Mouse (Mus musculus) gastrocnemius, adult 18-20 months (tissue): ENCODE data around the gene Chst3. TPM values are rescaled to one million over a fixed set of nuclear protein-coding genes. Genes with fewer than 3 reads are reported as not detected.
"Not testable (repeated sequence)": the region's sequence is repeated elsewhere in the genome, so short reads cannot be mapped to it uniquely, and the experiment has no call there.

ENCODE experiments used
- DNase-seq: peaks from one replicate; pipeline ENCODE4 v3.0.0; 2021; ENCODE audit warnings: low spot score
- total RNA-seq, 2 experiments: library from RNA; stranded (reverse); gene quantifications; 2 replicates each; pipeline ENCODE4 v1.2.3; 2021

The Chst3 gene
- total RNA-seq, 2 experiments from 2014 or later: 0.27 to 0.40 TPM

DNA sequence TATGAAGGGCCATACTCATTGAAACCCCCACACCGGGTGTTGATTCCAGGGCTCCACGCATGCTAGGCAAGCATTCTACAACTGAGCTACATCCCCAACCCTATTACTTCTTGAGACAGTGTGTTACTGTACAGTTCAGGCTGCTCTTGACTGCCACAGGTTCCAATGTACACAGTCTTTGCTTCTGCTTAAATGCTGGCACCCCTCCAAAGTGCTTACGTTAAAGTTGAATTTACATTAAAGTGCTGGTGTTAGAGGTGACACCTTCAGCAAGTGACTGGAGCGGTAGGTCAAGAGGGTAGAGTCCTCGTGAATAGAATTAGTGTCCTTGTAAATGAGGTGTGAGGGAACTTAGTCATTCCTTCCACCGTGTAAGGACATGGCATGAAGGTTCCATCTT lies 19.7 kb downstream of the Chst3 start:
- DNase-seq: no peak

DNA sequence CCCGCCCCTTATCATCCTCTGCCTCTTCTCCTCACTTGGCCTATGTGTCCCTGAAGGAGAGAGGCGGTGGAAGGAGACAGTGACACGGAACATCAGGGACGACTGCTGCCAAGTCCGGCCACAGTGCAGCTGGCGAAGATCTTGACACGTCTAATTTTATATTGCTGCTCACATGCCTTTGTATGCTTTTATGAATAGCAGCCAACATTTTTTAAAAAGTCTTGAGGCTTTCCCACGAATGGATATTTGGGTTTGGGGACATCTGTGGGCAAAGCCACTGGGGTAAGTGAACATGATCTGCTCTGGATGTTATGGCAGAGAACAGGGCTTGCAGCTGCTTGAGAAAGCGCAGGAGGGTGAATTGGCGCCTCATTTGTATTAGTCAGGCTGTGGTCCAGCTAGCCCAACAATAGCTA lies 21.6 kb downstream of the Chst3 start:
- no peak for DNase-seq

DNA sequence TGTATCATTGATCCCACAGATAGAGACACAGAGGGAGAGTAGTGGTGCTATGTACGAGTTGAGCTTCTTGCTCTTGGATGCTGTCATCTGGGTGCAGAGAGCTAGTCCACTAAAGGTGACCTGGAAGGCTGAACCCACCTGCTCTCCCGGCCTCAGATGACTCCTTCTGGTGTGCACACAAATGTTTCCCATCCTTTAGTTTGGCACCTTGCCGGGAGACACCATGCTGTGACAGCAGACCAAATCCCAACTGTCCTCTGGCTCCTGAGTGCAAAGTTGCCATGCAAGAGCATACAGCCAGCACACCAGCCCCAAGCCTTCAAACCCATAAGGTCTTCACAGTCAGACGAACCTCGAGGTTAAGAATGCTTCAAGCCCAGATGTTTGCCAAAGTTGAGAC lies 22.1 kb downstream of the Chst3 start:
- DNase-seq: no peak

DNA sequence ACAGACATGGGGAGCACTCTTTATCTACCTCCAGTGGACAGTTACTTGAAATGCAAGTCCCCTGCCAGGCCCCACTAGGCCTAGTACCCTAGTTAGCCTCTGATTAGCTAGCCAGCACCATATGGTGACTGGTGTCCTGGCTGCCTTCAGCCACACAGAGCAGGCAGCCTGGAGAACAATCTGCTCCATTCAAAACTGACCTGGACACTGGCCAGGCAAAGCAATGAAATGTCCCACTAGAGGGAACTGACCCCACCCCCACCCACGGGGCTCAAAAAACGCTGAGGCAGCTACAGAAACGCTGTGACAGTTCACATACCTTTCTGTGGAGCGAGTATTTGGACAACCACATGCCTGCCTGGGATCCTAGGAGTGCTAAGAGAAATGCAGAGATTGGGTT lies 24.0 kb downstream of the Chst3 start:
- no peak for DNase-seq

DNA sequence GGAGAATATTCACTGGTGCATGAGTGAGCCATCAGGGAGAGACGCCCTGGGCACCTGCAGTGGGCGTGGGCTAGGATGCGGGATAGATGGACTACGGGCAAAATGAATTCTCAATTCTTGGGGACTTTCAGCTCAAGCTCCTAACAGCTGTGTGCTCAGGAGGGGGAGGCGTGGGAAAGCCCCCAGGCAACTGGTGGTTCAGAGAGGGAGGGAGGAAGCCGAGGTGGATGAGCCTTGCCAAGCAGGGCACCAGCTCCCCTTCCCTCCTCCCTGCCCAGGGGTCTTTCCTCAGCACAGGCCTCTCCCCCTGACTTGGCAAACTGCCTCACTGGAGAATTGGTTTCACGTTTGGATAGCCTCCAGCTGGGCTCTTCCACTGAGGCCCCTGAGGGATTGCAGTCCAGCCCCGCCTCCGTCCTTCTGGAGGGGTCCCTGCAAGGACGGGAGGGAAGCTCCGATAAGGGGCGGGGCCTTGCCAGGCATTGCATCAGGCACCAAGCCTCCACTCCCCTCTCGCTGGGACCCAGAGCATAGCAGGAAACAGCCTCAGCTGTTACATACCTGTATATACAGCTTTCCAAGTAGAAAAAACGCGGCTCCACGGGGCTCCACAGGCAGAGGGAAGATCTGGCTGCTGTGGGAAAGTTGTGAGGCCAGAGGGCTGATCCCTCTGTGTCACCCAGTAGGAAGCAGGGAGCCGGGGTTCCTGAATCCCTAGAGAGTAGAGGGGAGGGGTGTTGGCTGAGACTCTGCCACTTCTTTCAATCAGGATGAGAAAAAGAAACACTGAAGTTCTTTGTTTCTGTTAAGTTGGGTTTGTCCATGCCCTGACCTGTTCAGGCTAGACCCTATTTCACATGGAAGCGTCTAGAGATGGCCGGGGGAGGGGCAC lies 25.3 kb downstream of the Chst3 start:
- DNase-seq: no peak

DNA sequence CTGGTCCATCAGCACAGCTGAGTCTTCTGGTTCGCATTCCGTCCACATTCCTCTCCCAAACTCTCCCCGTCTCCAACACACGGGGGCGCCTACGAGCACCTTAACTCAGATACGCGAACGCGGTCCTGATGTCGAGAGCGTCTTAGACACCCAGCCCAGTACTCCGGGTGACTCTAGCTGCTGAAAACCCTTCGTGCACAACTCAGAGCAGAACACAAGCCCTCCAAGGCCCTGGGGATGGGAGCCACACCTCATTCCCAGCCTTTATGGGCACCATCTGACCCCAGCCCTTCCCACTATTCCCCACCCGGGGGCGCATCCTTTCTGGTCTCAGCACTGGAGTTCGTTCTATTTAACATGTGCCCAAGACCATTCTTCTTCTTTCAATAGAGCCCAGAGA lies 27.3 kb downstream of the Chst3 start:
- DNase-seq: peak; percentile 80

DNA sequence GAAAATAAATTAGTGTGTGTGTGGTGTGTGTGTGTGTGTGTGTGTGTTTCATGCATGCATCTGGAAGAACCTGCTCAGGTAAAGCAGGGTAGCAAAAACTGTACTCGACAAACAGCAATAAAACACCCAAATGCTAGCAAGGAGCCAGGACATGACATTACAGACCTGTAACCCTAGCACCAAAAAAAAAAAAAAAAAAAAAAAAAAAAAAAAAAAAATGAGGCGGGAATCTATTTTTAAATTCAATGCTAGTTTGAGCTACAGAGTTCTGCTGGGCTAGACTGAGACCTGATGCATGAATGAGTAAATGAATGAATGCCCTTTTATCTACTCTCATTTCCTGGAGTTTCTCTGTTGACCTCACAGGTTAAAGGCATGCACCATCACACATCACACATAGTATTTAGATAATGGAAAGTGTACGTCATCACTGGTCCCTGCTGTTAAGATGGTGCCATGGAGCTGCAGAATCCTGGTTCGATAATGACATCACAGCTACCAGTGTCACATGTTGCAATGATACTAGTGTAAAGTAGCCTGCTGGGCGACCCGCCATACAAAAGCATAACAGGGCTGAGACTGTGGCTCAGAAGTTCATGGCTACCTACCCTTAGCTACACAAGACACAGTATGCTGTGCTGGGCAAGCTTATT lies 29.4 kb downstream of the Chst3 start:
- DNase-seq: no peak

DNA sequence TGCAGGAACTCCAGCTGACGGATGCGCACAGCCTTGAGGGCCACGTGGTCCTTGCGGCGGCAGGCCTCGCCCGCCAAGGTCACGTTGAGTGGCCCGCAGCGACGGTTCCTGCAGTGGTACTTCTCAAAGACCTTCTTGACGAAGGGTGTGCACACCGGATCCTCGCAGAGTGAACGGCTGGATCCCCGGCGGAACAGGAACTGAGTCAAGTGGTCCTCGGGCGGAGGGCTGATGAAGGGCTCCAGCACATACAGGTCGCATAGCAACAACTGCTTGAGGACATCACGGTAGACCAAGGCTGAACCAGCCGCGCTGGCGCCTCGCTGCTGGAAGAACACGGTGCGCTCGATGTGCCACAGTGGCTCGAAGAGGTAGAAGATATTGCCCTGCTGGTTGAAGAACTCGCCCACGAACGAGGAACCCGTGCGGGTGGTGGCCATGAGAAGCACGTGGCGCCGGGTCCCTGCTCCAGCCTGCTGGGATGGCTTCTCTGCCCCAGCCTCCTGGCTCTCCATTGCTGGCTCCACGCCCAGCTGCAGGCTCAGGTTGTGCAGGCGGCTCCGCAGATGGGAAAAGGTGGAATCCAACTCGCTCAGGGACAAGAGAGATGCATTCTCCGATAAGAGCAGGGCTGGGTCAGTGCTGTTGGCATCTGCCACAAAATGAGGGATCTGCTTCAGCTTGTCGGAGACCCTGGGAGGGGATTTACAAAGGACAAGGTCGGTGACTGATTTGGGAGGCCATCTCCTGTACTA lies 32.7 kb downstream of the Chst3 start:
- no peak for DNase-seq

DNA sequence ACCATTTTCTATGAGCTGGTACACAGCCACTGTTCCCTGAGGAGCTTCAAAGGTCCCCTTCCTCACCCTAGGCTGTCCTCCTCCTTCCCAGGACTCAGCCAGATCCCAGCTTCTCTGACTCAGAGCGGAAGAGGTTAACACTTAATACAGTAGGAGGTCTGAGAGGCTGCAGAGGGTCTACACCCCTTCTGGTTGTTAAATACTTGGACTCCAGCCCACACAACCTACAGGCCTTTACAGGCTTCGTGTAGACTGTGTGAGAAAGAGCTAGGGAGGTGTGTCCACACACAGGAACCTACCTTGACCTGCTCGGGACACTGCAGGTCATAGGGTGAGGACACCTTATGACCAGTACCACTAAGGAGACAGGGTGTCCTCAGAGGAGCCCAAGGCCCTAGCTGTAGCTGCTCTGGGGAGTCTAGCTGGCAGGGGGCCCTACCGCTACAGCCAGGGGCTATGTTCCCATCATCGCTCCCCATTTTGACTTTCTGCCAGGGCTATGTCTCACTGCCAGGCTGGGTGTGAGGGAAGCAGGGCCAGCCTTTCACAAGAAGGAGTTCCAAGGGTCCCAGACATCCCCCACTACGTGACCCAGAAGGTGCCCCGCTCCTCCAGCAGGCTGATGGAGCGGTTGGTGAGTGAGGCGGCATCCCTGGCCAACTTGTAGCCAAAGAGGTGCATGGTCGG lies 33.9 kb downstream of the Chst3 start:
- no peak for DNase-seq

DNA sequence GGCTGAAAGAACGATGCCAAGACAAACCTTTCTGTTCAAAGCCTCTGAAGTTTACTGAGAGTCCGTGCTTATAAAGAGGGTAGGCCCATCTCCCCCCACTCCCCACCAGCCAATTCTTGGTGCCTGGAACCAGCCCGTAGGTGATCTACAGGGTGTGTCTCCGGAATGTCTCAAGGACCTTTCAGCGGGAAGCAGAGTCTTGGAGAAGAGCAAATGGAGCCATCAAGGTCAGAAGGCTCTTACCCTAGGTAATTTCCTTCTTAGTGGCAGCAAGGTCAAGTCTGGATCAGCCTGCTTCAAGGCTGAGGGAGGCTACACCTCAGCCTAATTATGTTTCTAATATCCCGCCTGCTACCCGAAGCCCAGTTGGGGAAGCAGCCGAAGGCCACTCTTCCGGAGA lies 43.8 kb downstream of the Chst3 start:
- not testable (repeated sequence) for DNase-seq

DNA sequence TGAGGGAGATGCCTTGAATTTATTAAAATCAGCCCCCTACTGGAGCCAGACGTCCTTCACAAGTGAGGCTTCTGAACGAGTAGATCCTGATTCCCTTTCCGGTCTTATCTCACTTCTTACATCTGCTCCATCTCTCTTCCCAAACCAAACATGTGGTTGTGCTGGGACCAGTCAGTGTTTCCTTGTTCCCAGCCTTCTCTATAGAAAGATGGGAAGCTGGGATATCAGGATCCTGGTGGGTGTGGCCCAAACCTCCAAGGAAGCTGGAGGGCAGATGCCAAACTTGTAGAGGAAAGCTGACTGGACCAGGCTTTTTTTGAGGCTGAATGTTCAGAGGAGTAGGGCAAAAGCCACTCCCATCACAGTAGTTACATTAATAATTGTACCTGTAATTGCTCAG lies 44.6 kb downstream of the Chst3 start:
- DNase-seq: no peak

DNA sequence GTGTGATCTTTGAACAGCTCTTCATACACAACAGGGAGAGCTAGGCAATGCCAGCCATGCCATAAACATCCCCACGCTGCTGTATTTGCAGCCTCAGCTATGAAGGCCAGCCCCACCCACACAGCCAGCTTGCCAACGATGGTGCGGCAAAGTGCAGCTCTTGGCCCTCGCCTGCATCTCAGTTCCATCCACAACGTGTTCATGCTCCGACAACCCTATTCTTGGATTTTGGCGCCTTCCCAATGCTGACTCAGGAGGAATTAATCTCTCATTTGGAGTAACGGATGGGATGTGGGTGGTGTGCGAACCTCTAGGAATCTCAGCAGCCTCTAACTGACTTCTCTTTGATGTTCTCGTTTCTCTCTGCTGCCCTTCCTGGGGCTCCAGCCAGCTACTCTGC lies 46.0 kb downstream of the Chst3 start:
- DNase-seq: peak; percentile 22

DNA sequence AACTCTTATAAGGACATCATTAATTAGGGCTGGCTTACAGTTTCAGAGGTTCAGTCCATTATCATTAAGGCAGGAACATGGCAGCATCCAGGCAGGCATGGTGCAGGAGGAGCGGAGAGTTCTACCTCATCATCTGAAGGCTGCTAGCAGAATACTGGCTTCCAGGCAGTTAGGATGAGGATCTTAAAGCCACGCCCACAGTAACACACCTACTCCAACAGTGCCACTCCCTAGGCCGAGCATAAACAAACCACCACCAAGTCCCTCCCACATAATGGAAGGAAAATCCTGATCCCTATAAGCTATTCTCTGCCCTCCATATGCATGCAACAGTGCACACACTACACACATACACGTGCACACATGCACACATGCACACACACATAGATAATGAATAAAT lies 46.8 kb downstream of the Chst3 start:
- no peak for DNase-seq

DNA sequence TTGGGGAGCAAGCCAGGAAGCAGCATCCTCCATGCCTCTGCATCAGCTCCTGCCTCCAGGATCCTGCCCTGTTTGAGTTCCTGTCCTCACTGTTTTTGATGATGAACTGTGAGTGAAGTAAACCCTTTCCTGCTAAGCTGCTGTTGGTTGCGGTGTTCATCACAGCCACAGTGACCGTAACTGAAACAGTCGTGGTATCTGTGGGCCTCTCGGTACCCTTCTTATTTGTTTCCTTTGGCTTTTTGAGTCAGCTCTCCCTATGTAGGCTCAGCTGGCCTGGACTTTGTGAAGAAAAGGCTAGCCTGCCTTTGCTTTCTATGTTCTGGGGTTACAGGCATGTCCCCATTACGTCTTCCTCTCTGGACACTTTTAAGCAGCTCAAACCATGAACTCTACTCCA lies 47.7 kb downstream of the Chst3 start:
- DNase-seq: no peak

DNA sequence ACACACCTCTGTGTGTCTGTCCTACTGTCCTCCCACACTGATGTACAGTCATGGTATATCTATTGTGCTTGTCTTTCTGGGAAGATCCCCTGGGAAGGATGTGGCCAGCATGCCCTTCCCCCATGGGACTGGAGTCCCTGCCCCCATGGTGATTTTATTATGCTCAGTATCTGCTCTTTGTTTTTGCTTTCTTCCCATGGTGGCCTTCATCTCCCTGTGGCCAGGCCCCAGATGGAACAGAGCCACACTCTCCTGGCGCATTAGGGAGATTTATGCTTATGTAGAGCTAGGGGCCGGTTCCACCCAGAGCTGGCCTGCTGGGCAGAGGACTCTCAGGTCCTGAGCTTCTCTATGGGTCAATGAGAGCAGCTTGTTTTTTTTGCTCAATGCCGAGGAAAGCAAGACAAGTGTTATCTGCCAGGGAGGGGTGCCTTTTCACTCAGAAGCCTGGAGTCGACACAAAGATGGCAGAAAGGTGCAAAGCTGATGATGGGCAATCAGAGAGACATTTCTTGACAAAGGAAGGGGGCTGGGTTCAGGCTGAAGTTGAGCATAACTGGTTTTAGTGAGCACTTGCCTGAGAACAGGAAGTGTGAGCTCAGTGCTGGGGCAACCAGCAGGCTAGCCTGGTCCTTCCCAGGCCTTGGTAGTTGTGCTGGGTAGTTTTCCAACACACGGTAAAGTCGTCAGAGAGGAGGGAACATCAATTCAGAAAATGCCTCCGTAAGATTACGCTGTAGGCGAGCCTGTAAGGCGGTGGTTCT lies 48.6 kb downstream of the Chst3 start:
- no peak for DNase-seq

DNA sequence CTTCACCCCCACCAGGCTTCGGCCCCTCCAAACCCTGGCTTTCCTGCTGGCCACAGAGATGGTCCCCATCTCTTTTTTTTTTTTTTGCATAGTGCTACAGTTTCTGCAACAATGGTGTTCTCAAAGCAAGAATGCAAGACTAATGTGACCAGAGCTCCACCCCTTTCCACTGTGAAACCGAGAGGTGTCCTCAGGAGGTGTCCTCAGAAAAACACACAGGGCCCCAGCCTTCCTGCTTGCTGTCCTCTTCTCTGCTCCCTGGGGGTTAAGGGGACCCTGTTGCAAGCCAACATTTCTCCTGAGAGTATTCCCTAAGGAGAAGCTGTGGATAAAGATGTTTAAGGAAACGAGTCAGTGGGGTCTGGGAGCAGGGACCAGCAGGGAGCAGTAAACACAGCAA lies 50.1 kb downstream of the Chst3 start:
- no peak for DNase-seq

DNA sequence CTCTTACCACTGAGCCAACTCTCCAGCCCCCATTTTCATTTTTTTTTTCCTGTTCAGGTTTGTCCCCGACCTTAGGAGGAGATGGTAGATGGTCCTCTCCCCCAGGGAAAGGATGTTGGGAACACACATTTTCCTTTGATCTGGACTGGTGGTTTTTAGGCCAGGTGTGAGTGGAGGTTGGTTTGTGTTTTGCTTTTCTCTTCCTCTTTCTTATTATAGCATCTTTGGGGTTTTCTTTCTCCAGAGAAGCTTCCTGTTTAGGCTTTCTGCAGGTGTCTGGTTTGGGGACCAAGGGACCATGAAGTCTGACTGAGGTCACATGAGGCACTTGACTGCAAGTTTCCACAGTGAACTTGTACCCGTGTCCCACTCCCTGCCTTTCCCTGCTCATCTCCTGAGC lies 50.8 kb downstream of the Chst3 start:
- DNase-seq: no peak

DNA sequence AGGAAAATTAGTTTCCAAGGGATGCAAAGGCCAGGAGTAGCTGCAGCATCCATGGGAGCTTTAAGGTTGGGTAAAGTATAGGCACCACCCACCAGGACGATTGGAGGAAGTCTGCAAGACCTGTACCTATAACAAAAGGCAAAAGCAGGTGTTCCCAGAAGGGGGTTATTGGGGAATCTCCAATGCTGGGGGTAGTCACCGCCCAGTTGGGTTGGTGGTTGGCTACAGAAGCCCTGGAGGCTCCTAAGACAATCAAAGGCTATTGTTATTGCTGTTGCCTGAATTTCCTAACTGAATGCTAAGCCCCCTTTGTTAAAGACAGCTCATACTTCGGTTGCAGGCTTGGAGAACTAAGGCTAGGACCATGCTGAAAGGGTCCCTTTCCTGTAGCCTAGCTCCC lies 53.0 kb downstream of the Chst3 start:
- no peak for DNase-seq

DNA sequence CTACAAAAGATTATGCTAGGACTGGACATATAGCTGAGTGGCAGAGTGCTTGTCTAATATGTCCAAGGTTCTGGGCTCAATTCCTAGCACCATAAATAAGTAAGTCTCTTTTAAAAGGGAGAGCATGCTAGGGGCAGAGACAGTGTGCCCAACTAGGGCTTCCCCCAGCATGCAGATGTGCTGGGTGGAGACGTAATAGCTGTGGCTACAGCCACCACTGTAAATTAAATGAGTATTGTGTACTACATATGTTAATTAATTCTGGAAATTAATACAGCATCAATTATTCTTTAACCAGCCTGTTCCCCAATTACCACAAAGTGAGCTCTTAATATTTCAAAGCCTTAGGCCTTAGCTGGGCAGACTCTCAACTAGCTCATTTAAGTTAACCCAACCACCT lies 54.2 kb downstream of the Chst3 start:
- no peak for DNase-seq

DNA sequence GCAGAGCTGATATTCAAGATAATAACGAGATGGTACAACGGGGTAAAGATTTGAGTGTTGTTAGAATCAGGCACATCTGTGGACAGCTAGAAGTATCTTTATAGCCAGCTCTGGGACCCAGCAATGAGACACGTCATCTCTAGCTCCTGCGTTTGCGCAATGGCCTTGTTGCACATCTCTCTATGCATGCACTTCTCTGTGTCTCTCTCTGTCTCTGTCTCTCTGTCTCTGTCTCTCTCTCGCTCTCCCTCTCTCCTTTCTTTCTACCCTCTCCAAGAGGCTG lies 56.1 kb downstream of the Chst3 start:
- DNase-seq: no peak
